8 mouse cellular contexts compared by ENCODE assay signal in genomic region chr14:31831370-31831712, GRCm38 (mm10). TPM values are rescaled to one million over a fixed set of nuclear protein-coding genes. Genes with fewer than 3 reads are reported as not detected.
DNase-seq lines count a peak whose midpoint lies in the region; TF ChIP-seq lines count a peak whose summit lies in the region.

No protein-coding gene starts in this region.

- 6% methylated on average over 7 of the region's 7 CpGs for WGBS in spleen, adult 2 months
- WGBS in embryonic facial prominence, embryonic 10.5 days, result 14% methylated on average over 7 of the region's 7 CpGs
- 9% methylated on average over 7 of the region's 7 CpGs for WGBS in hindbrain, embryonic 10.5 days
- 2% methylated on average over 7 of the region's 7 CpGs for WGBS in small intestine, adult 2 months

- H3K36me3 ChIP-seq in spleen, adult 2 months (ENCODE audit: control insufficient read depth, insufficient read depth, low read length), result no peaks in the 10 kb centered on the region
- no peaks in the 10 kb centered on the region for H3K36me3 ChIP-seq in embryonic facial prominence, embryonic 10.5 days (replicated peaks)
- H3K36me3 ChIP-seq in hindbrain, embryonic 10.5 days, result no peaks in the 10 kb centered on the region
- H3K36me3 ChIP-seq in small intestine, adult 2 months (ENCODE audit: control insufficient read depth, insufficient read depth, low read length), result no peaks in the 10 kb centered on the region

- no peak overlapping the region for H3K27ac ChIP-seq in spleen, adult 2 months (ENCODE audit: insufficient read depth, low read length)
- peak overlapping the region; percentile 91 for H3K27ac ChIP-seq in embryonic facial prominence, embryonic 10.5 days (replicated peaks)
- H3K27ac ChIP-seq in hindbrain, embryonic 10.5 days, result peak overlapping the region; percentile 94
- no peak overlapping the region for H3K27ac ChIP-seq in small intestine, adult 2 months (ENCODE audit: insufficient read depth, low read depth, low read length)

- peaks cover 3% of the 10 kb centered on the region for H3K4me1 ChIP-seq in spleen, adult 2 months (ENCODE audit: control insufficient read depth, insufficient read depth, insufficient read length)
- peaks cover 18% of the 10 kb centered on the region for H3K4me1 ChIP-seq in embryonic facial prominence, embryonic 10.5 days
- H3K4me1 ChIP-seq in hindbrain, embryonic 10.5 days (replicated peaks), result peaks cover 29% of the 10 kb centered on the region; the same call in 1 of the 2 replicates
- H3K4me1 ChIP-seq in small intestine, adult 2 months (ENCODE audit: control insufficient read depth, insufficient read depth, insufficient read length, low read length), result no peaks in the 10 kb centered on the region

- TF ChIP-seq CTCF in spleen, adult 2 months (IDR thresholded peaks at IDR 0.05; ENCODE audit: extremely low read depth, insufficient read depth, insufficient read length, insufficient replicate concordance), result no peak
- no peak for TF ChIP-seq CTCF in small intestine, adult 2 months (IDR thresholded peaks at IDR 0.05; ENCODE audit: extremely low read depth, insufficient read length, insufficient replicate concordance, low read depth, low read length)

- 0 out of 2 replicates have a peak, but pooled peaks cover 2% of the 10 kb centered on the region for H3K9me3 ChIP-seq in embryonic facial prominence, embryonic 10.5 days
- peaks cover 4% of the 10 kb centered on the region; the same call in 1 of the 2 replicates for H3K9me3 ChIP-seq in hindbrain, embryonic 10.5 days

- intact Hi-C loops in gastrocnemius, postnatal 36 days (cut with DNase I), result loop anchor here (5.0 kb wide), 1 partner anchor 41 kb away; no protein-coding TSS in a partner anchor

- peak overlapping the region; percentile 58 for H3K4me3 ChIP-seq in spleen, adult 2 months (ENCODE audit: extremely low read depth, insufficient read depth, insufficient read length)
- H3K4me3 ChIP-seq in embryonic facial prominence, embryonic 10.5 days, result peak overlapping the region; percentile 92
- H3K4me3 ChIP-seq in hindbrain, embryonic 10.5 days, result peak overlapping the region; percentile 97
- H3K4me3 ChIP-seq in small intestine, adult 2 months (ENCODE audit: low read depth, low read length), result peak overlapping the region; percentile 99

- TF ChIP-seq POLR2A in spleen, adult 2 months (IDR thresholded peaks at IDR 0.05; ENCODE audit: low read depth, low read length), result no peak
- no peak for TF ChIP-seq POLR2A in small intestine, adult 2 months (IDR thresholded peaks at IDR 0.05; ENCODE audit: low read depth, low read length)

- H3K27me3 ChIP-seq in spleen, adult 2 months (ENCODE audit: control insufficient read depth, insufficient read depth, low read length), result no peaks in the 10 kb centered on the region
- H3K27me3 ChIP-seq in embryonic facial prominence, embryonic 10.5 days (replicated peaks; ENCODE audit: low read depth, poor library complexity, severe bottlenecking), result no peaks in the 10 kb centered on the region
- no peaks in the 10 kb centered on the region for H3K27me3 ChIP-seq in hindbrain, embryonic 10.5 days (ENCODE audit: insufficient read depth, poor library complexity, severe bottlenecking)
- no peaks in the 10 kb centered on the region for H3K27me3 ChIP-seq in small intestine, adult 2 months (ENCODE audit: control insufficient read depth, insufficient read depth, low read length)

- no peak for DNase-seq in spleen, adult 2 months (ENCODE audit: low read depth in 1 of 2, low spot score in 2 of 2)
- no peak for DNase-seq in spleen, postnatal 14 days (ENCODE audit: low spot score in 2 of 2)
- peak; percentile 17 for DNase-seq in embryonic facial prominence, embryonic 10.5 days (ENCODE audit: low spot score)
- DNase-seq in hindbrain, embryonic 10.5 days (ENCODE audit: low spot score), result peak; percentile 10
- DNase-seq in left cerebral cortex, adult 11 months (ENCODE audit: low spot score), result peak; percentile 55
- peak; percentile 7 for DNase-seq in lung, postnatal 10 days
- no peak for DNase-seq in gastrocnemius, postnatal 36 days

RNA-seq across cellular contexts. Expression of gene Ankrd28, which starts 0.9 kb away (rescaled TPM):
- 1.8 and 2.7 TPM in 2 replicates for polyA plus RNA-seq in spleen, adult 2 months (2012; rRNA removed)
- polyA plus RNA-seq in embryonic facial prominence, embryonic 10.5 days (2016; fragmentation: Nextera tagmentation; extraction: Ambion mirVana), result 9.5 and 10.7 TPM in 2 replicates
- polyA plus RNA-seq in hindbrain, embryonic 10.5 days (2016; fragmentation: Nextera tagmentation; extraction: Ambion mirVana), result 7.7 and 9.1 TPM in 2 replicates
- polyA plus RNA-seq in small intestine, adult 2 months (2012; rRNA removed), result 1.6 and 2.2 TPM in 2 replicates
- 10 to 100 TPM; 36.7 to 49.1 TPM for total RNA-seq in gastrocnemius, postnatal 36 days (2021)

Comparison
In these comparisons a context has a peak if more than half of its experiments do, and no peak if none do; other contexts are left out.
1. DNase-seq: peak in embryonic facial prominence, embryonic 10.5 days (single experiment), hindbrain, embryonic 10.5 days (single experiment), left cerebral cortex, adult 11 months (single experiment) and lung, postnatal 10 days (single experiment); none in spleen, adult 2 months (0 of 2), spleen, postnatal 14 days (0 of 2) and gastrocnemius, postnatal 36 days (0 of 2).
2. H3K27ac ChIP-seq: peak in embryonic facial prominence, embryonic 10.5 days (single experiment) and hindbrain, embryonic 10.5 days (single experiment); none in spleen, adult 2 months (single experiment) and small intestine, adult 2 months (single experiment).
3. Peak in every context shown above with its lines, with median percentiles within 50 percentile points of each other: H3K4me3 ChIP-seq.